Mouse (Mus musculus) G1E (cell line): Measurements from ENCODE around the gene Hbb-bh2.

Experiments used
- CTCF ChIP-seq: IDR thresholded peaks from 2 replicates; pipeline ENCODE4 v1.5.1; 2012; ENCODE audit warnings: low read depth, low read length, inconsistent platforms, mixed read lengths
- GATA1 ChIP-seq: IDR thresholded peaks from 2 replicates; pipeline ENCODE4 v1.6.1; 2012; ENCODE audit warnings: borderline replicate concordance, low read length, inconsistent platforms, mixed read lengths
- TAL1 ChIP-seq: conservative IDR thresholded peaks from 2 replicates; pipeline ENCODE4 v1.6.1; 2012; ENCODE audit warnings: low read depth, low read length, inconsistent platforms, mixed read lengths

- no peak for TF ChIP-seq CTCF
- TF ChIP-seq TAL1: no peak
- TF ChIP-seq GATA1: no peak
These were observed 12.8 kb upstream of the Hbb-bh2 start, which contains the start of gene Hbb-y for GRCm38 (mm10) chr7:103853090-103853489.
